ENCODE assay signal across 9 mouse cellular contexts in genomic region chr13:47224648-47225323, GRCm38 (mm10).
A peak's percentile ranks its signal among the peaks of the same experiment; 100 is the strongest.
DNase-seq lines count a peak whose midpoint lies in the region; ATAC-seq lines count a peak whose summit lies in the region.
"Had no signal": no experiment of that assay in that cellular context is flagged by ENCODE, and none has a peak within 500 bp of the region (broad histone marks: within the 10 kb centered on the region; RNA-seq: fewer than 3 reads in every experiment).

No protein-coding gene starts in this region.

- intact Hi-C loops in left cerebral cortex, postnatal 25 days (cut with DNase I), result loop anchor here (2.0 kb wide), 1 partner anchor 30 kb away; no protein-coding TSS in a partner anchor

- peak; percentile 16 to 76 for DNase-seq in left cerebral cortex, postnatal 25 days (ENCODE audit: low spot score in 2 of 2)
- DNase-seq in left cerebral cortex, adult 11 months (ENCODE audit: low spot score), result no peak
- peak; percentile 43 for DNase-seq in embryo, embryonic 11 days
- peak; percentile 37 for DNase-seq in retina, embryonic 14.5 days (ENCODE audit: low spot score)
- no peak for DNase-seq in ovary, postnatal 10 days (ENCODE audit: low spot score)
- no peak for DNase-seq in natural killer cell, adult 2 months (ENCODE audit: low spot score in 2 of 2)
- no peak for DNase-seq in thymus, postnatal 0 days (ENCODE audit: low spot score)

- peak; percentile 49; the same call in 1 of the 2 replicates for ATAC-seq in kidney, embryonic 14.5 days (ENCODE audit: low FRiP score, low TSS enrichment)

- H3K36me3 ChIP-seq in kidney, embryonic 14.5 days (ENCODE audit: control insufficient read depth, insufficient read depth, low read length), result no peaks in the 10 kb centered on the region

- no peaks in the 10 kb centered on the region for H3K27me3 ChIP-seq in kidney, embryonic 14.5 days (ENCODE audit: control insufficient read depth, insufficient read depth, low read length)
- H3K27me3 ChIP-seq: heart, embryonic 15.5 days had no signal

- H3K4me2 ChIP-seq in kidney, embryonic 14.5 days (replicated peaks; ENCODE audit: low read depth, low read length), result no peak overlapping the region
- H3K4me2 ChIP-seq: heart, embryonic 15.5 days had no signal

- H3K9me3 ChIP-seq in kidney, embryonic 14.5 days (ENCODE audit: control insufficient read depth, low read length), result no peaks in the 10 kb centered on the region
- H3K9me3 ChIP-seq: heart, embryonic 15.5 days had no signal

- no peak overlapping the region for H3K9ac ChIP-seq in kidney, embryonic 14.5 days (ENCODE audit: low read depth, low read length)
- H3K9ac ChIP-seq: heart, embryonic 15.5 days had no signal

- no peak overlapping the region for H3K4me3 ChIP-seq in kidney, embryonic 14.5 days (ENCODE audit: low read length)
- H3K4me3 ChIP-seq: heart, embryonic 15.5 days had no signal

- H3K27ac ChIP-seq in kidney, embryonic 14.5 days (ENCODE audit: low read depth, low read length), result no peak overlapping the region

- H3K4me1 ChIP-seq in kidney, embryonic 14.5 days (ENCODE audit: control insufficient read depth, insufficient read depth, low read length), result no peaks in the 10 kb centered on the region

- WGBS in kidney, embryonic 14.5 days, result 19% methylated on average over 14 of the region's 14 CpGs

Comparison
In these comparisons a context has a peak if more than half of its experiments do, and no peak if none do; other contexts are left out.
1. DNase-seq: peak in left cerebral cortex, postnatal 25 days (2 of 2), embryo, embryonic 11 days (single experiment) and retina, embryonic 14.5 days (single experiment); none in left cerebral cortex, adult 11 months (single experiment), ovary, postnatal 10 days (single experiment), natural killer cell, adult 2 months (0 of 2) and thymus, postnatal 0 days (single experiment).